23 mouse cellular contexts compared by ENCODE assay signal in the genomic region with DNA sequence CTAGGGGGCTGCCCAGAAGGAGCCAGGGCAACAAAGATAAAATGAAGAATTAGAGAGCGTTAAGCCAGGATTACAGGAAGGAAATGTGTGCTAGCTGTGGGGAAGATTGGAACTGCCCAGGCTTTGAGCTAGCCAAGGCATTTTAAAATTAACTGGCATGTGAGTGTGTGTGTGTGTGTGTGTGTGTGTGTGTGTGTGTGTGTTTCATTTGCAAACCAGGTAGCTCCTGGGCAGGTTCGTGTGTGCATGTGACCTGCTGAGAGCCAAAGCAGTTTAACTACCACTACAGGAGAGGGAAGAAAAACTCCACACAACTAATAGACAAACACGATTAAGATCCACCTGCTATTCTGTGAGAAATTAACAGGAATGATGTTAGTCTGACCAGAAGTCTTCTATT. TPM values are rescaled to one million over a fixed set of nuclear protein-coding genes. Genes with fewer than 3 reads are reported as not detected.
DNase-seq lines count a peak whose midpoint lies in the region; ATAC-seq lines count a peak whose summit lies in the region.
"Had no signal": no experiment of that assay in that cellular context is flagged by ENCODE, and none has a peak within 500 bp of the region (broad histone marks: within the 10 kb centered on the region; RNA-seq: fewer than 3 reads in every experiment).

No protein-coding gene starts in this region.

- H3K9ac ChIP-seq in kidney, embryonic 14.5 days (ENCODE audit: low read depth, low read length): no peak overlapping the region
- H3K9ac ChIP-seq: embryonic facial prominence, embryonic 13.5 days; embryonic facial prominence, embryonic 15.5 days; forebrain, embryonic 13.5 days; forebrain, embryonic 15.5 days had no signal

- no peak overlapping the region for H3K4me3 ChIP-seq in kidney, embryonic 14.5 days (ENCODE audit: low read length)
- H3K4me3 ChIP-seq in forebrain, embryonic 10.5 days: no peak overlapping the region
- H3K4me3 ChIP-seq: embryonic facial prominence, embryonic 13.5 days; embryonic facial prominence, embryonic 15.5 days; erythroblast, embryonic 14.5 days; forebrain, embryonic 13.5 days; forebrain, embryonic 15.5 days had no signal

- 79% methylated on average over 3 of the region's 3 CpGs for WGBS in kidney, embryonic 14.5 days
- WGBS in forebrain, embryonic 10.5 days: 87% methylated on average over 3 of the region's 3 CpGs

- H3K9me3 ChIP-seq in kidney, embryonic 14.5 days (ENCODE audit: control insufficient read depth, low read length): no peaks in the 10 kb centered on the region
- H3K9me3 ChIP-seq in forebrain, embryonic 10.5 days: no peaks in the 10 kb centered on the region
- H3K9me3 ChIP-seq: embryonic facial prominence, embryonic 13.5 days; embryonic facial prominence, embryonic 15.5 days; forebrain, embryonic 13.5 days; forebrain, embryonic 15.5 days had no signal

- ATAC-seq in kidney, embryonic 14.5 days (ENCODE audit: low FRiP score, low TSS enrichment): no peak
- ATAC-seq: forebrain, embryonic 13.5 days; forebrain, embryonic 15.5 days had no signal

- H3K27ac ChIP-seq in kidney, embryonic 14.5 days (ENCODE audit: low read depth, low read length): no peak overlapping the region
- H3K27ac ChIP-seq in forebrain, embryonic 10.5 days: no peak overlapping the region
- H3K27ac ChIP-seq: embryonic facial prominence, embryonic 13.5 days; embryonic facial prominence, embryonic 15.5 days; forebrain, embryonic 13.5 days; forebrain, embryonic 15.5 days had no signal

- H3K27me3 ChIP-seq in kidney, embryonic 14.5 days (ENCODE audit: control insufficient read depth, insufficient read depth, low read length): no peaks in the 10 kb centered on the region
- no peaks in the 10 kb centered on the region for H3K27me3 ChIP-seq in forebrain, embryonic 10.5 days (ENCODE audit: poor library complexity, severe bottlenecking)
- H3K27me3 ChIP-seq: embryonic facial prominence, embryonic 13.5 days; embryonic facial prominence, embryonic 15.5 days; forebrain, embryonic 13.5 days; forebrain, embryonic 15.5 days had no signal

- no peak overlapping the region for H3K4me2 ChIP-seq in kidney, embryonic 14.5 days (replicated peaks; ENCODE audit: low read depth, low read length)
- H3K4me2 ChIP-seq: embryonic facial prominence, embryonic 13.5 days; embryonic facial prominence, embryonic 15.5 days; forebrain, embryonic 13.5 days; forebrain, embryonic 15.5 days had no signal

- peaks cover 21% of the 10 kb centered on the region for H3K36me3 ChIP-seq in kidney, embryonic 14.5 days (ENCODE audit: control insufficient read depth, insufficient read depth, low read length)
- H3K36me3 ChIP-seq in forebrain, embryonic 10.5 days (replicated peaks): peaks cover 36% of the 10 kb centered on the region

- H3K4me1 ChIP-seq in kidney, embryonic 14.5 days (ENCODE audit: control insufficient read depth, insufficient read depth, low read length): no peaks in the 10 kb centered on the region
- H3K4me1 ChIP-seq in forebrain, embryonic 10.5 days: no peaks in the 10 kb centered on the region
- H3K4me1 ChIP-seq: embryonic facial prominence, embryonic 13.5 days; embryonic facial prominence, embryonic 15.5 days; forebrain, embryonic 13.5 days; forebrain, embryonic 15.5 days had no signal

- DNase-seq in kidney, adult 18-20 months: peak; percentile 22
- no peak for DNase-seq in kidney, postnatal 4 days
- DNase-seq in kidney, adult 8-10 months: peak; percentile 43 to 48
- no peak for DNase-seq in kidney, postnatal 10 days
- peak; percentile 25 to 65 for DNase-seq in kidney, postnatal 25 days
- DNase-seq in kidney, postnatal 36 days: peak; percentile 53 to 56
- DNase-seq in forebrain, embryonic 10.5 days (ENCODE audit: extremely low spot score, low spot score): no peak
- DNase-seq: adrenal gland, adult 2 months; adrenal gland, postnatal 10 days; adrenal gland, postnatal 25 days; cerebellum, adult 11 months; cerebellum, adult 18-20 months; cerebellum, adult 8-10 months; cerebellum, adult 9-11 months; cerebellum, postnatal 14 days; cerebellum, postnatal 36 days; embryo, embryonic 11 days had no signal

RNA-seq across cellular contexts. Expression of a gene that starts 26.0 kb away (rescaled TPM):
- 116 TPM in 2 replicates for polyA plus RNA-seq in kidney, embryonic 14.5 days (2014; fragmentation: Nextera tagmentation; extraction: Ambion mirVana)
- polyA plus RNA-seq in forebrain, embryonic 10.5 days (2016; fragmentation: Nextera tagmentation; extraction: Ambion mirVana): 112 and 113 TPM in 2 replicates

RNA-seq across cellular contexts. Expression of a gene that starts 27.3 kb away (rescaled TPM):
- 22.8 and 23.8 TPM in 2 replicates for polyA plus RNA-seq in kidney, embryonic 14.5 days (2014; fragmentation: Nextera tagmentation; extraction: Ambion mirVana)
- polyA plus RNA-seq in forebrain, embryonic 10.5 days (2016; fragmentation: Nextera tagmentation; extraction: Ambion mirVana): 17.8 and 19.4 TPM in 2 replicates

RNA-seq across cellular contexts. Expression of a gene that starts 32.0 kb away (rescaled TPM):
- 35.7 and 40.7 TPM in 2 replicates for polyA plus RNA-seq in kidney, embryonic 14.5 days (2014; fragmentation: Nextera tagmentation; extraction: Ambion mirVana)
- 29.5 and 29.9 TPM in 2 replicates for polyA plus RNA-seq in forebrain, embryonic 10.5 days (2016; fragmentation: Nextera tagmentation; extraction: Ambion mirVana)

RNA-seq across cellular contexts. Expression of a gene that starts 44.8 kb away (rescaled TPM):
- polyA plus RNA-seq in kidney, embryonic 14.5 days (2014; fragmentation: Nextera tagmentation; extraction: Ambion mirVana): 19.5 TPM in 2 replicates
- polyA plus RNA-seq in forebrain, embryonic 10.5 days (2016; fragmentation: Nextera tagmentation; extraction: Ambion mirVana): 1.4 and 1.7 TPM in 2 replicates

Comparison
In these comparisons a context has a peak if more than half of its experiments do, and no peak if none do; other contexts are left out.
1. DNase-seq: peak in kidney, adult 18-20 months (single experiment), kidney, adult 8-10 months (2 of 2), kidney, postnatal 25 days (2 of 2) and kidney, postnatal 36 days (2 of 2); none in kidney, postnatal 4 days (0 of 2), kidney, postnatal 10 days (single experiment) and forebrain, embryonic 10.5 days (single experiment).